Mouse (Mus musculus) limb, embryonic 12.5 days (tissue): Measurements from ENCODE around the gene Tgfb1. TPM values are rescaled to one million over a fixed set of nuclear protein-coding genes. Genes with fewer than 3 reads are reported as not detected.
"Not testable (repeated sequence)": the region's sequence is repeated elsewhere in the genome, so short reads cannot be mapped to it uniquely, and the experiment has no call there.

ENCODE experiments used
- ATAC-seq: fragments of 200-750 bp; cut with Nextera tagmentation; 2 replicates; pipeline ENCODE4 v1.8.0; 2017; ENCODE audit warnings: low read depth, moderate TSS enrichment; ENCODE audit not compliant: insufficient number of reproducible peaks, insufficient read depth, low FRiP score, low TSS enrichment
- H3K27ac ChIP-seq: fragments of 300-500 bp; sonication (generic); 2 replicates; pipeline ENCODE4 v1.5.1; 2016; ENCODE audit warnings: mild to moderate bottlenecking, moderate library complexity
- H3K27me3 ChIP-seq: fragments of 300-500 bp; sonication (generic); 2 replicates; pipeline ENCODE4 v1.6.1; 2016; ENCODE audit warnings: mild to moderate bottlenecking, moderate library complexity
- H3K36me3 ChIP-seq: fragments of 300-500 bp; sonication (generic); 2 replicates; pipeline ENCODE4 v1.6.1; 2016; ENCODE audit warnings: mild to moderate bottlenecking, moderate library complexity
- H3K4me1 ChIP-seq: fragments of 300-500 bp; sonication (generic); replicated peaks from 2 replicates; pipeline ENCODE4 v1.6.1; 2016
- H3K4me2 ChIP-seq: fragments of 300-500 bp; sonication (generic); 2 replicates; pipeline ENCODE4 v1.6.1; 2016; ENCODE audit warnings: mild to moderate bottlenecking, moderate library complexity
- H3K4me3 ChIP-seq: fragments of 300-500 bp; sonication (generic); replicated peaks from 2 replicates; pipeline ENCODE4 v1.5.1; 2016; ENCODE audit warnings: mild to moderate bottlenecking
- H3K9ac ChIP-seq: fragments of 300-500 bp; sonication (generic); replicated peaks from 2 replicates; pipeline ENCODE4 v1.6.1; 2016; ENCODE audit warnings: mild to moderate bottlenecking, moderate library complexity
- H3K9me3 ChIP-seq: fragments of 300-500 bp; sonication (generic); 2 replicates; pipeline ENCODE4 v1.6.1; 2016; ENCODE audit warnings: mild to moderate bottlenecking, moderate library complexity
- WGBS: fragments of 180-500 bp; shearing (Covaris S2); methylation state at CpG from one replicate; pipeline ENCODE4 v1.1.7; 2016; 5-methylcytosine and 5-hydroxymethylcytosine counted together
- polyA plus RNA-seq: library from polyadenylated mRNA; unstranded; fragments of >200 nt; fragmentation: Nextera tagmentation; extraction: Ambion mirVana; gene quantifications from 2 replicates; pipeline ENCODE4 v1.2.1, GENCODE M21; 2016

Tgfb1 gene
- polyA plus RNA-seq, 1 experiment from 2014 or later, result 1.6 TPM

DNA sequence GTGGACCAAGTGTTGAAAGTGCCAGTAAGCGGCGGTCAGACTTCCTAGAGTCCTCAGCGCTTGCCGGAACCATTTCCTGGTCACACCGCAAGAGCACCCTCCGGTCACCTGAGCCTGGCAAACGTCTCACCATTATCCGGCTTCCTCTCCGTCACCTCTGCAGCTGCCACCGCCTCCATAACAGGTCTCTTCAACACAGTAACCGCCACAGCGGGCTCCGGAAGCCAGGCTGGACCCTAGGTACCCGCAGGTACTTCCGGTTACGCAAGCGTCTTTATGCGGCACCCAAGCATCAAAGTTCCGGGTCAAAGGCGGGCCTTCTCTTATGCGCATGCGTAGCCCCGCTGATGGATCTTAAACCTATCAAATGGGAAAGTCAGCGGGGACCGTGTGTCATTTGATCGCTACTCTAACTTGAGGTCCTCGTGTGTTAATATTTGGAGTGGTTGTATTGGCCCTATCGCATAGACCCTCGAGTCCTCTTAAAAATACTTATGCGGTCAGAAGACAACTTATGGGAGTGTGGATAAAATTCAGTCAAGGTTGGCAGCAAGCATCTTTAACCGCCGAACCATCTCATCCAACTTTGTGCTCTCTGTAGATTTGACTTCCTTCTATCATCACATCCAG, 32.1 kb downstream of the Tgfb1 start, which contains the start of gene Ccdc97:
Ccdc97 (minus strand) TSS at position 301 of the 630 bp plus-strand sequence.
- H3K9me3 ChIP-seq, result no peaks in the 10 kb centered on the region
- H3K27me3 ChIP-seq, result no peaks in the 10 kb centered on the region
- peak within 1 kb of the TSS; percentile 71 for H3K4me3 ChIP-seq
- peak within 1 kb of the TSS; percentile 80 for H3K27ac ChIP-seq
- 5% methylated on average over 32 of the region's 32 CpGs for WGBS
- peaks cover 18% of the 10 kb centered on the region for H3K4me1 ChIP-seq
- H3K9ac ChIP-seq, result peak within 1 kb of the TSS; percentile 73
- peaks cover 61% of the 10 kb centered on the region for H3K36me3 ChIP-seq
- H3K4me2 ChIP-seq, result peak within 1 kb of the TSS; percentile 85
- peak; percentile 60 for ATAC-seq

DNA sequence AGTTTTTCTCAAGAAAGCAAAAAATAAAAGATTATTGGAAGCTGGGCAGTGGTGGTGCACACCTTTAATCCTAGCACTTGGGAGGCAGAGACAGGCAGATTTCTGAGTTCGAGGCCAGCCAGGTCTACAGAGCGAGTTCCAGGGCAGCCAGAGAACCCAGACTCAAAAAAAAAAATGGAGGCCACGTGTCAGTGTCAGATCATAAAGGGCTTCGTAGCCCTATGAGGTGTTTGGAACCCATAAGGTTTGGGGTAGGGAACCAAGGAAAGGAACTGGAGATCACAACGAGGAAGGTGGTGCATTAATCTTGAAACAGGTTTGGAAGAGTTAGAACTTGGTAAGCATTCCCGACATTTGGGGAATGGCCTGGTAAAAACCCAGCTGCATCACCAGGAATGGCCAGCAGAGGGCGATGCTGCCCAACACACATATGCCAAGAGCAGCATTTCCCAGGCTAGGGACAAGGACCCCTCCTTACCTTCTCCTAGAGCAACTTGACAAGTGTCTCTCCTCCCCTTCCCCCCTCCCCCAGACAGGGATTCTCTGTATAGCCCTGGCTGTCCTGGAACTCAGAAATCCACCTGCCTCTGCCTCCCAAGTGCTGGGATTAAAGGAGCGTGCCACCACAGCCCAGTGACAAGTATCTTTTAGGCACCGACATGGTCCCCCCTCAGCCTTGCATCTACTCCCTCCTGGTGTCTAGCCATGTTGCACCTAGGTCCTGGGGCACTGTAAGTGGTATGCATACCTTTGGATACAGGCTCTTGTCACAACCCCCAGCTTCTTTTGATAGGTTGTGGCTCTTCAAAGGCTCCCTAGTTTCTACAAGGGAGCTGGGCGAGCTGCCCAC, 33.2 kb downstream of the Tgfb1 start:
- Histone ChIP-seq H3K9me3 (no peaks in the 10 kb centered on the region), H3K9ac (no peak overlapping the region), H3K27me3 (no peaks in the 10 kb centered on the region), H3K27ac (peak overlapping the region; percentile 80; the same call in 1 of the 2 replicates), H3K4me3 (no peak overlapping the region), H3K4me1 (peaks cover 18% of the 10 kb centered on the region), H3K4me2 (peak overlapping the region; percentile 85), H3K36me3 (peaks cover 61% of the 10 kb centered on the region)
- no peak for ATAC-seq
- WGBS, result 59% methylated on average over 10 of the region's 10 CpGs

GRCm38 (mm10) chr7:25720760-25721159, 34.0 kb downstream of the Tgfb1 start:
- H3K27ac ChIP-seq, result no peak overlapping the region
- no peak overlapping the region for H3K9ac ChIP-seq
- H3K27me3 ChIP-seq, result no peaks in the 10 kb centered on the region
- H3K9me3 ChIP-seq, result no peaks in the 10 kb centered on the region
- ATAC-seq, result no peak
- peaks cover 61% of the 10 kb centered on the region for H3K36me3 ChIP-seq
- H3K4me2 ChIP-seq, result no peak overlapping the region
- peaks cover 18% of the 10 kb centered on the region for H3K4me1 ChIP-seq
- no peak overlapping the region for H3K4me3 ChIP-seq
- WGBS, result 88% methylated on average over 5 of the region's 5 CpGs

DNA sequence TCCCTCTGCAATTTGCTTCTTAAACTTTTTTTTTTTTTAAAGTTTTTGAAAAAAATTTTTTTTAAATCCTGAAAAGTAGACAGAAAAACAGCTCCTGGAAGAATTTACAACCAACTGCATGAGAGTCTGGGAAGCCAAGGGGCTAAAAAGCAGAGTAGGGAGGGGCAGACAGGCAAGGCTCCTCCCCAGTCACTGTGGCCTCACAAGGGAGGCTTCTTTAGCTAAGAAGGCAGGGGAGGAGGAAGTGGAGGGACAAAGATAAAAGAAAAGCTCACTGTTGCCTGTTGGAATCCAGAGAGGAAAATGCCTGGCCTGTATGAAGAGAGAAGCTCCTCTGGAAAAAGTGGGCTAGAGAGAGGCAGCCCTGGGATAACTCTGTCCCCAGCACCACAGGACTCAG, 35.0 kb downstream of the Tgfb1 start:
- H3K4me1 ChIP-seq, result peaks cover 18% of the 10 kb centered on the region
- H3K27ac ChIP-seq, H3K4me3 ChIP-seq, H3K4me2 ChIP-seq, H3K9me3 ChIP-seq, H3K27me3 ChIP-seq, H3K9ac ChIP-seq, ATAC-seq: not testable (repeated sequence)
- H3K36me3 ChIP-seq, result peaks cover 65% of the 10 kb centered on the region

- ATAC-seq, result no peak
- Histone ChIP-seq H3K36me3 (peaks cover 96% of the 10 kb centered on the region), H3K4me3 (no peak overlapping the region), H3K9ac (no peak overlapping the region), H3K27me3 (no peaks in the 10 kb centered on the region), H3K4me1 (no peaks in the 10 kb centered on the region), H3K27ac (no peak overlapping the region), H3K9me3 (no peaks in the 10 kb centered on the region), H3K4me2 (no peak overlapping the region)
- 90% methylated on average over 19 of the region's 19 CpGs for WGBS
Measured at GRCm38 (mm10) chr7:25725886-25726285, 39.1 kb downstream of the Tgfb1 start.

DNA sequence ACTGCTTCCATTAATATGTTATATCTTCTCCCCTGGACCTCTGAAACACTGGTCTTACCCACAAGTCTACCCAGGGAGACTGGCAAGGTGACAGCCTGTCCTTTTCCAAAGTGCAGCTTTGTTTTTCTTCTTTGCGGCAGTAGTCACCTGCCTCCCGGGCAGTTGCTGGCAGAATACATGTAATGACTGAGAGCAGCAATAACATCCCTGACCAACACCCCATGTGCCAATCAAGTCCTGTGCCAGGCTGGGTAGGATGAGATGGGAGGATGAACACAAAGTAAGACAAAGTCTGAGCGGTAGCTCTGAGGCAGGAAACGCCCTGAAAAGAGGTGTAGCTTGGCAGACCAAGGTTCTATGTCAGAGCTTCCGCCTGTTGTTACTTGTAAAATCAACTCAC, 41.0 kb downstream of the Tgfb1 start:
- no peak overlapping the region for H3K9ac ChIP-seq
- H3K4me1 ChIP-seq, result no peaks in the 10 kb centered on the region
- no peak overlapping the region for H3K27ac ChIP-seq
- peaks cover 98% of the 10 kb centered on the region for H3K36me3 ChIP-seq
- no peak overlapping the region for H3K4me3 ChIP-seq
- no peaks in the 10 kb centered on the region for H3K9me3 ChIP-seq
- H3K27me3 ChIP-seq, result no peaks in the 10 kb centered on the region
- no peak overlapping the region for H3K4me2 ChIP-seq
- no peak for ATAC-seq
- 85% methylated on average over 5 of the region's 5 CpGs for WGBS

DNA sequence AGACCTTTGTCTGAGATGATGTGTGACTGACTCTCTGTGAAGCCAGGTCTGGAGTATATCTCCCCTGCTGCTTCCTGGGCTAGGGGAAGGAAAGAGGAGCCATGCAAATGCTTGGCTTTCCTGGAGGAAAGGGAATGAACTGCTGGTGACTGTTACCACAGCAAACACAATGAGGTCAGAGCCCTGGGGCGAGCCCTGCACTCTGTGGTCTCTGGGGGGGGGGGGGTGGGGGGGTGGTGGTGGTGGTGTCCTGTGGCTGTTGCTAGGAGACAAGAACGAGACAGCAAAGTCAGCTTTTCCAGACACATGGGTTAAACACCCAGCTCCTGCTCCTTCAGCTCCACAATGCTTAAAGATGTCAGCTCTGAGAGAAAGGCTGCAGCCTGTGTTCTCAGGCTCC, 42.6 kb downstream of the Tgfb1 start:
- no peak overlapping the region for H3K4me3 ChIP-seq
- 58% methylated on average over 2 of the region's 2 CpGs for WGBS
- H3K27ac ChIP-seq, result no peak overlapping the region
- no peaks in the 10 kb centered on the region for H3K9me3 ChIP-seq
- no peak for ATAC-seq
- no peaks in the 10 kb centered on the region for H3K4me1 ChIP-seq
- no peak overlapping the region for H3K4me2 ChIP-seq
- no peaks in the 10 kb centered on the region for H3K27me3 ChIP-seq
- H3K9ac ChIP-seq, result no peak overlapping the region
- peaks cover 98% of the 10 kb centered on the region for H3K36me3 ChIP-seq

DNA sequence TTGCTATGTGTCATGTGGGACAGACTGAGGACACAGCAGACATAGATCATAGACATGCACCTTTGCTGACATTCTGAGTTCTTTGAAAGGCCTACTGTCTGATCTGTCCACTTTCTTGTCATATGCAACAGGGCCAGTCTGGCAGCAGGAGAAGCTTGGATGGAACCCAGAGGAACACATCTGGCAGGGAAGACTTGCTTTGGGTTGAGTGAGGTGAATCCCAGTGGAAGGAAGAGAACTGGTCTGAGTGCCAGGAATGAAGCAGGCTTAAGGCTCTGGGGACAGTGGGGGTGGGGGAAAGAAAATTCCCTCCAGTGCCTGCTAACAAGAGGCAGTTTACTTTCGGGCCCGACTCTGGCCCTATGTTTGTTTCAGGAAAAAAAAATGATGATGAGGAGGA, 43.1 kb downstream of the Tgfb1 start:
- Histone ChIP-seq H3K9ac (no peak overlapping the region), H3K36me3 (peaks cover 98% of the 10 kb centered on the region)

GRCm38 (mm10) chr7:25731294-25732055, 44.7 kb downstream of the Tgfb1 start:
- ATAC-seq, result no peak
- no peaks in the 10 kb centered on the region for H3K27me3 ChIP-seq
- no peaks in the 10 kb centered on the region for H3K4me1 ChIP-seq
- H3K9ac ChIP-seq, result no peak overlapping the region
- no peak overlapping the region for H3K4me2 ChIP-seq
- no peaks in the 10 kb centered on the region for H3K9me3 ChIP-seq
- H3K27ac ChIP-seq, result no peak overlapping the region
- 90% methylated on average over 8 of the region's 8 CpGs for WGBS
- H3K36me3 ChIP-seq, result peaks cover 98% of the 10 kb centered on the region
- H3K4me3 ChIP-seq, result no peak overlapping the region

More for the DNA sequence above, 43.1 kb downstream of the Tgfb1 start:
- H3K27me3 ChIP-seq, result no peaks in the 10 kb centered on the region
- H3K4me1 ChIP-seq, result no peaks in the 10 kb centered on the region
- H3K4me3 ChIP-seq, result no peak overlapping the region
- no peak overlapping the region for H3K27ac ChIP-seq
- 97% methylated on average over 2 of the region's 2 CpGs for WGBS
- H3K4me2 ChIP-seq, result no peak overlapping the region
- no peaks in the 10 kb centered on the region for H3K9me3 ChIP-seq
- ATAC-seq, result no peak

GRCm38 (mm10) chr7:25734991-25735390, 48.2 kb downstream of the Tgfb1 start:
- no peak for ATAC-seq
- no peak overlapping the region for H3K9ac ChIP-seq
- WGBS, result 61% methylated on average over 4 of the region's 4 CpGs
- H3K9me3 ChIP-seq, result no peaks in the 10 kb centered on the region
- H3K27me3 ChIP-seq, result no peaks in the 10 kb centered on the region
- H3K4me3 ChIP-seq, result no peak overlapping the region
- H3K4me1 ChIP-seq, result no peaks in the 10 kb centered on the region
- H3K4me2 ChIP-seq, result no peak overlapping the region
- no peak overlapping the region for H3K27ac ChIP-seq
- H3K36me3 ChIP-seq, result peaks cover 99% of the 10 kb centered on the region

DNA sequence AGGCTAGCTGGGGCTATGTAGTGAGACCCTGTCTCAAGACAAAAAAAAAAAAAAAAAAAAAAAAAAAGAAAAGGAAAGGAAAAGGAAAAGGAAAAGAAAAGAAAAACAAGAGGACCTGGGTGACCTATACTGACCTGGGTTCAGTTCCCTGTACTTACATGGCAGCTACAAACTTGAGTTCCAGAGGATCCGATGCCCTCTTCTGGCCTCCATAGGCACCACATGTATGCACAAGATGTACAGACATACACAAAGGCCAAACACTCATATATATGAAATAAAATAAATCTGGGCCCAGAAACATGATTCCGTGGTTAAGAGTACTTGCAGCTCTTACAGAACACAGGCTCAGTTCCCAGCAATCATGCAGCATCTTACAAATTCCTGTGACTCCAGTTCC, 50.1 kb downstream of the Tgfb1 start:
- no peak overlapping the region for H3K9ac ChIP-seq
- no peak overlapping the region for H3K4me3 ChIP-seq
- H3K4me2 ChIP-seq, result no peak overlapping the region
- no peak overlapping the region for H3K27ac ChIP-seq
- peaks cover 100% of the 10 kb centered on the region for H3K36me3 ChIP-seq
- 94% methylated on average over 2 of the region's 2 CpGs for WGBS
- no peaks in the 10 kb centered on the region for H3K4me1 ChIP-seq
- no peak for ATAC-seq
- H3K9me3 ChIP-seq, result no peaks in the 10 kb centered on the region
- no peaks in the 10 kb centered on the region for H3K27me3 ChIP-seq
